Mouse (Mus musculus) G1E (cell line): ENCODE measurements around the gene Nectin2.

Experiments
- CTCF ChIP-seq: IDR thresholded peaks from 2 replicates; pipeline ENCODE4 v1.5.1; 2012; ENCODE audit warnings: low read depth, low read length, inconsistent platforms, mixed read lengths
- GATA1 ChIP-seq: IDR thresholded peaks from 2 replicates; pipeline ENCODE4 v1.6.1; 2012; ENCODE audit warnings: borderline replicate concordance, low read length, inconsistent platforms, mixed read lengths
- POLR2AphosphoS5 ChIP-seq: IDR thresholded peaks from 2 replicates; pipeline ENCODE4 v1.6.1; 2012; ENCODE audit warnings: low read depth, low read length, inconsistent platforms; ENCODE audit not compliant: insufficient replicate concordance

DNA sequence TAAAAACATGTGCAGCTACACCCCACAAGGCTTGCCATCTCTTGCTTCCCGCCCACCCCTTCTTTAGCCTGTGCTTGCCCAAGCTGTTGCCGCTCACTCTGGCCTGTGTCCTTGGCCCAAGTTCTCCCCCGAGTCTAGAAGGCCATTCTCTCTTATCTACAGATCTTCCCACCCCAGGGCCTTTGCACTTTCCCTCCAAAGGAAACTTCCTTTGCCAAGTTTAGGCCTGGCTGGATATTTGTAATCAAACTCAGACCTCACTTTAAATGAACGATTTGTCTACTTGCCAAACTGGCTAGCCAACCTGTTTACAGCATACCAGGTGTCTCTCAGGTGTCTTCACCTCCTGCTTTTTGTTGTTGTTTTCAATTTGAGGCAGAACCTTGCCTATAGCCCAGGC lies 59.4 kb downstream of the Nectin2 start:
- TF ChIP-seq GATA1 (no peak), POLR2AphosphoS5 (no peak), CTCF (no peak)
